Mouse (Mus musculus): Measurements from ENCODE around the gene Afmid.

- TF ChIP-seq CTCF (IDR thresholded peaks at IDR 0.05; ENCODE audit: low read depth) (no peak), EP300 (IDR thresholded peaks at IDR 0.05; ENCODE audit: low read depth) (peak; percentile 50; the same call in 1 of the 2 replicates)
These were observed 3.3 kb downstream of the Afmid start for GRCm38 (mm10) chr11:117828888-117829604.

All from liver, postnatal 0 days (tissue).